Mouse (Mus musculus) gonadal fat pad, adult 2 months (tissue): ENCODE results near the gene Loxl3. TPM values are rescaled to one million over a fixed set of nuclear protein-coding genes. Genes with fewer than 3 reads are reported as not detected.

Experiments used
- DNase-seq: peaks from one replicate; pipeline ENCODE4 v3.0.0-alpha.2; 2012; ENCODE audit warnings: low read depth
- polyA plus RNA-seq: library from polyadenylated mRNA; depleted of rRNA; stranded (reverse); fragments of >200 nt; gene quantifications from 2 replicates; pipeline ENCODE4 v1.2.3, GENCODE M21; 2012

The Loxl3 gene
- polyA plus RNA-seq, 1 experiment: 12.1 TPM

GRCm38 (mm10) chr6:83017190-83017589 lies 16.8 kb upstream of the Loxl3 start:
- DNase-seq: no peak

- DNase-seq: no peak
Measured at GRCm38 (mm10) chr6:83019044-83019443, 14.9 kb upstream of the Loxl3 start.

GRCm38 (mm10) chr6:83020121-83020520 lies 13.9 kb upstream of the Loxl3 start:
- DNase-seq: no peak

- DNase-seq: no peak
Measured at GRCm38 (mm10) chr6:83020836-83021593, 13.0 kb upstream of the Loxl3 start.

- no peak for DNase-seq
Measured at GRCm38 (mm10) chr6:83023008-83023407, 11.0 kb upstream of the Loxl3 start.

- DNase-seq: no peak
Measured at GRCm38 (mm10) chr6:83023786-83024185, 10.2 kb upstream of the Loxl3 start.

- DNase-seq: no peak
Measured at GRCm38 (mm10) chr6:83024421-83024820, 9.6 kb upstream of the Loxl3 start.

GRCm38 (mm10) chr6:83025221-83025620 lies 8.8 kb upstream of the Loxl3 start:
- no peak for DNase-seq

GRCm38 (mm10) chr6:83027293-83027692 lies 6.7 kb upstream of the Loxl3 start:
- DNase-seq: no peak

GRCm38 (mm10) chr6:83027706-83028105 lies 6.3 kb upstream of the Loxl3 start:
- DNase-seq: no peak

GRCm38 (mm10) chr6:83029777-83030176 lies 4.2 kb upstream of the Loxl3 start:
- no peak for DNase-seq

- no peak for DNase-seq
Measured at GRCm38 (mm10) chr6:83031111-83031510, 2.9 kb upstream of the Loxl3 start.

- DNase-seq: no peak
Measured at GRCm38 (mm10) chr6:83031921-83032590, 1.9 kb upstream of the Loxl3 start.

- no peak for DNase-seq
Measured at GRCm38 (mm10) chr6:83032769-83033191, 1.2 kb upstream of the Loxl3 start.

GRCm38 (mm10) chr6:83034463-83035055 lies 586 bp downstream of the Loxl3 start:
- DNase-seq: no peak

- DNase-seq: no peak
Measured at GRCm38 (mm10) chr6:83037188-83037587, 3.2 kb downstream of the Loxl3 start.

- no peak for DNase-seq
Measured at GRCm38 (mm10) chr6:83038496-83039012, 4.6 kb downstream of the Loxl3 start.

- DNase-seq: no peak
Measured at GRCm38 (mm10) chr6:83040601-83041000, 6.6 kb downstream of the Loxl3 start.

- no peak for DNase-seq
Measured at GRCm38 (mm10) chr6:83043561-83043960, 9.6 kb downstream of the Loxl3 start.

- DNase-seq: no peak
Measured at GRCm38 (mm10) chr6:83043993-83044392, 10.0 kb downstream of the Loxl3 start.

GRCm38 (mm10) chr6:83044742-83045141 lies 10.8 kb downstream of the Loxl3 start:
- DNase-seq: no peak

GRCm38 (mm10) chr6:83049367-83049766 lies 15.4 kb downstream of the Loxl3 start:
- no peak for DNase-seq
